Mouse (Mus musculus): Measurements from ENCODE around the gene Rap1b. TPM values are rescaled to one million over a fixed set of nuclear protein-coding genes. Genes with fewer than 3 reads are reported as not detected.

Gene Rap1b
- polyA plus RNA-seq, 1 experiment = 19.2 TPM

DNA sequence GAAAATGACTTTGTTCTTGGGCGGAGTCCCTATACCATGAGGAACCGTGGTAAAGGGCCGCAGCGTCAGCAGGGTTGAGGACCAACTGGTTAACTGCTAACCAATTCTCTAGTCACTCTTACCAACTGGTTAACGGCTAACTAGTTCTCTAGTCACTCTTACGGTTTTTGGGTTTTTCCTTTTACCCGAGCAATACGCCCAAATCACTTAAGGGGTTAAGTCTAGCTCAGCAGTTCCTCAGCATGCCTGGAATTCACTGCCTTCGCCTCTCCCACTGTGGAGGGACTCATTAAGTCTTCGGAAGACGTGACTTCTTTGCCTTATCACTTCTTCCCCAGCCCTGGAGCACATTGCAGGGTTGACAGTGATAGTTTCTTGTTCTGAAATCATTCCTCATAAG, 35.3 kb downstream of the Rap1b start:
- H3K4me3 ChIP-seq (ENCODE audit: low read depth, low read length) = no peak overlapping the region
- 86% methylated on average over 11 of the region's 11 CpGs for WGBS
- H3K36me3 ChIP-seq (ENCODE audit: control insufficient read depth, insufficient read depth, low read length) = peaks cover 19% of the 10 kb centered on the region
- H3K4me1 ChIP-seq (ENCODE audit: control insufficient read depth, insufficient read depth, insufficient read length, low read length) = no peaks in the 10 kb centered on the region
- H3K27ac ChIP-seq (ENCODE audit: insufficient read depth, low read depth, low read length) = no peak overlapping the region
- no peaks in the 10 kb centered on the region for H3K27me3 ChIP-seq (ENCODE audit: control insufficient read depth, insufficient read depth, low read length)
- no peak for TF ChIP-seq CTCF (IDR thresholded peaks at IDR 0.05; ENCODE audit: extremely low read depth, insufficient read length, insufficient replicate concordance, low read depth, low read length)
- no peak for TF ChIP-seq POLR2A (IDR thresholded peaks at IDR 0.05; ENCODE audit: low read depth, low read length)

DNA sequence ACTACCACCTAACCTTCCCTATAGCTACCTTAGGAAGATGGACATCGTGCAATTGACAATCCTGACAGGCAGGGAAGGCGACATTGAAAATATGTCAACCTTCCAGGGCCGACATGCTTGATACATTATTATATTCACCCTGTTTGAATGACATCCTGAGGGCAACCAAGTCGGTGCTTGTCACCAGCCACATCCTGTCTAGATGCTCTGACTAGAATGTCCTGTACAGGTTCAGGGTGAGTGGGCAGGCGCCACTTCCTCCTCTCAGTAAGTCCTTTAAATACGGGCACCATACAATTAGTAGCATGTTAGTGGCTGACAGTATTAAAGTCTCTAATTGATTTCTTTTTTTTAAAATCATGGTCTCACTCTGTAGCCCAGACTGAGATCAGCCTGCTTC, 37.8 kb downstream of the Rap1b start:
- no peaks in the 10 kb centered on the region for H3K27me3 ChIP-seq (ENCODE audit: control insufficient read depth, insufficient read depth, low read length)
- H3K4me1 ChIP-seq (ENCODE audit: control insufficient read depth, insufficient read depth, insufficient read length, low read length) = no peaks in the 10 kb centered on the region
- no peak for TF ChIP-seq POLR2A (IDR thresholded peaks at IDR 0.05; ENCODE audit: low read depth, low read length)
- TF ChIP-seq CTCF (IDR thresholded peaks at IDR 0.05; ENCODE audit: extremely low read depth, insufficient read length, insufficient replicate concordance, low read depth, low read length) = no peak
- WGBS = 80% methylated on average over 6 of the region's 6 CpGs
- no peak overlapping the region for H3K27ac ChIP-seq (ENCODE audit: insufficient read depth, low read depth, low read length)
- H3K4me3 ChIP-seq (ENCODE audit: low read depth, low read length) = no peak overlapping the region
- H3K36me3 ChIP-seq (ENCODE audit: control insufficient read depth, insufficient read depth, low read length) = peaks cover 7% of the 10 kb centered on the region

DNA sequence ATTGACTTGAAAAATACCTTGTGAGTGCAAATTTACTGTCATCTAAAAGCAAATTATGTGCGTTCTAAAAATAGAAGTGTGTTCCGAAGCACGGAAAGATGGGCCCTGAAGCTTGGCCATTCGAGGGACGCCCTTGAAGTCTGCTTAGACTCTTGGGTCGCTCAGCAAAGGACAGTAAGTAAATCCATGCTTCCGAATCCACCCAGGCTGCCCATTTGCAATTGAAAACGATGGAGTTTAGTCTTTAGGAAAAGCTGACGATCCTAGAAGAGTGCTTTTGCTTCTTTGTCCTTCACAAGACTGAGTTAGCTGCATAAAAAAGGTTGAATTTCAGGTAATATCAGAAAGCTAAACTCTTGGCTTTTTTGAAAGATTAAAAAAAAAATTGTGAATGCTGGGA, 39.9 kb downstream of the Rap1b start:
- Histone ChIP-seq H3K36me3 (ENCODE audit: control insufficient read depth, insufficient read depth, low read length) (no peaks in the 10 kb centered on the region), H3K4me1 (ENCODE audit: control insufficient read depth, insufficient read depth, insufficient read length, low read length) (no peaks in the 10 kb centered on the region), H3K27ac (ENCODE audit: insufficient read depth, low read depth, low read length) (no peak overlapping the region), H3K4me3 (ENCODE audit: low read depth, low read length) (no peak overlapping the region), H3K27me3 (ENCODE audit: control insufficient read depth, insufficient read depth, low read length) (no peaks in the 10 kb centered on the region)
- WGBS = 68% methylated on average over 9 of the region's 9 CpGs
- TF ChIP-seq POLR2A (IDR thresholded peaks at IDR 0.05; ENCODE audit: low read depth, low read length) (no peak), CTCF (IDR thresholded peaks at IDR 0.05; ENCODE audit: extremely low read depth, insufficient read length, insufficient replicate concordance, low read depth, low read length) (no peak)

DNA sequence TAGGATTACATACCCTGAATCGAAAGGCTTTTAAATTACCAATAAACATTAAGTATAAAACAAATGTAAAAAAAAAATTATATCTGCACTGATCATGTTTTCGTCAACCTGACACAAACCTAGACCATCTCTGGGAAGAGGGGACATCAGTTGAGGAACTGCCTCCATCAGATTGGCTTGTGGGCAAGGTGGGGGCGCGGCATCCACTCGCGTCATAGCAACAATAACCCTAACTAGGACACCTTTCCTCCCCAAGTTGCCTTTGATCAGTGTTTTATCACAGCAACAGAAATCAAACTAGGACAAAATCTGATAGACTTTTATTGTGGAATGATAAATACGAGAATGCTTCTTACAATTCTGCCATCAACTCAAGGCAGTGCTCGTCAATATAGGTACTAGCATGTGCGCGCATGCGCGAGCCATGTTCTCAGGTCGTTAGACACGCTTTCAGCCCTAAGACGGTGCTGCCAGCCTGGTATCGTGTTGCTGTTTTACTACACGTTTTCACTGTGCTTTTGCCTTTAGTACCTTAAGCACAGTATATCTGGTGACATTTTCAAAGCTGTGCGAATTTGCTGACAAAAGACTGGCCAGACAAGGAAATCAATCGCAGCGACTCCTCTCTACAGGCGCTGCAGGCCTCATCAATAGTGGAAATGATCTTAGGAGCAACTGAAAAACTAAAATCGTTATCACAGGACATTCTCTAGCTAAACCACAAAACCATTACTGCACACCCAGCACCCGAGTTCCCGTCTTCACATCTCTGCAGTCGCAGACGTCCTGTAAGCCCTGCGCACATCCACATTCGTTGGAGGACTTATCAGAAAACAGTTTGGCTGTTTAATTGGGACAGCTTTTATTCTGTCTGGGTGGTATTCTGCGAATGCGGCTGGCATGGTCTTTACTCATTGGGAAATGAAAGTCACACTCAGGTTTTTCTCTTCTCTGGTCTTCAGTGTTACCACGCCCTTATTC, 41.7 kb downstream of the Rap1b start:
- TF ChIP-seq POLR2A (IDR thresholded peaks at IDR 0.05; ENCODE audit: low read depth, low read length) (no peak), CTCF (IDR thresholded peaks at IDR 0.05; ENCODE audit: extremely low read depth, insufficient read length, insufficient replicate concordance, low read depth, low read length) (no peak)
- 79% methylated on average over 31 of the region's 31 CpGs for WGBS
- no peaks in the 10 kb centered on the region for H3K4me1 ChIP-seq (ENCODE audit: control insufficient read depth, insufficient read depth, insufficient read length, low read length)

DNA sequence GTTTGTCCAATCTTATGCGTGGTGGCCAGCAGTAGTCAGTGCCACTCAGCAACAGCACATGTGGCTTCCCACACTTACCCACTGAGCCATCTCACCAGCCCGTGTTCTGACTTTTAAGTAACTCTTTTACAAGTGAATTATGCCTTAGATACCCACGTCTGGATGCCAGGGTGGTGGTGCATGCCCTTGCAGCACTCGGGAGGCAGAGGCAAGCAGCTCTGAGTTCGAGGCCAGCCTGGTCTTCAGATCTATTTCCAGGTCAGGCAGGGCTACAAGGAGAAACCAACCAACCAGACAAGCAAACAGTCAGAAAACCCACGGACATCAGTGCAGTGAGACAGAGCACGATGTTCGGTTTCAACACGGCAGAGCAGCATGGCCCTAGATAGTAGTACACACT, 43.9 kb downstream of the Rap1b start:
- Histone ChIP-seq H3K4me1 (ENCODE audit: control insufficient read depth, insufficient read depth, insufficient read length, low read length) (no peaks in the 10 kb centered on the region), H3K27ac (ENCODE audit: insufficient read depth, low read depth, low read length) (no peak overlapping the region), H3K4me3 (ENCODE audit: low read depth, low read length) (no peak overlapping the region), H3K36me3 (ENCODE audit: control insufficient read depth, insufficient read depth, low read length) (no peaks in the 10 kb centered on the region), H3K27me3 (ENCODE audit: control insufficient read depth, insufficient read depth, low read length) (no peaks in the 10 kb centered on the region)
- TF ChIP-seq CTCF (IDR thresholded peaks at IDR 0.05; ENCODE audit: extremely low read depth, insufficient read length, insufficient replicate concordance, low read depth, low read length) = no peak
- 92% methylated on average over 9 of the region's 9 CpGs for WGBS

More for the DNA sequence above, 41.7 kb downstream of the Rap1b start:
- Histone ChIP-seq H3K4me3 (ENCODE audit: low read depth, low read length) (no peak overlapping the region), H3K27ac (ENCODE audit: insufficient read depth, low read depth, low read length) (no peak overlapping the region), H3K36me3 (ENCODE audit: control insufficient read depth, insufficient read depth, low read length) (no peaks in the 10 kb centered on the region), H3K27me3 (ENCODE audit: control insufficient read depth, insufficient read depth, low read length) (no peaks in the 10 kb centered on the region)

DNA sequence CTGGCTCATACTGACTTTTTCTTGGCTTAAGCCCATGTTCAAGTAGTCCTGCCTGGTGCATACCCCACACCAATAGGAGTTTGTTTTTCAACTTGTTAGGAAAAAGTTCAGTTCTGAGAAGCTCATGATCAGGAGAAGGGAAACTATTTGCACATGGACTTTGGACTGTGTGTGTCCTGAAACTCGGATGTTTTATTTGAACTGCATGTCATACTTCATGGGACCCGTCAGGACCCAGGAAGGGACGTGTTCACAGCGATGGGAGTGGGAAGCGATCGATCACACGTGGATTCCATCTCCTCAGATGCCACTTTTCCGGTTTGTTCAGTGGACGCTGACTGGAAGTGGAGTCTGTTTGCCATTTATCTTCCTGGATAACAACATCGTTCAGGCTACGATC, 46.0 kb downstream of the Rap1b start:
- whole genome bisulfite sequencing = 53% methylated on average over 11 of the region's 11 CpGs
- H3K27me3 ChIP-seq (ENCODE audit: control insufficient read depth, insufficient read depth, low read length) = no peaks in the 10 kb centered on the region
- H3K27ac ChIP-seq (ENCODE audit: insufficient read depth, low read depth, low read length) = no peak overlapping the region
- H3K4me3 ChIP-seq (ENCODE audit: low read depth, low read length) = no peak overlapping the region
- no peak for TF ChIP-seq CTCF (IDR thresholded peaks at IDR 0.05; ENCODE audit: extremely low read depth, insufficient read length, insufficient replicate concordance, low read depth, low read length)
- no peak for TF ChIP-seq POLR2A (IDR thresholded peaks at IDR 0.05; ENCODE audit: low read depth, low read length)
- H3K4me1 ChIP-seq (ENCODE audit: control insufficient read depth, insufficient read depth, insufficient read length, low read length) = no peaks in the 10 kb centered on the region
- no peaks in the 10 kb centered on the region for H3K36me3 ChIP-seq (ENCODE audit: control insufficient read depth, insufficient read depth, low read length)

DNA sequence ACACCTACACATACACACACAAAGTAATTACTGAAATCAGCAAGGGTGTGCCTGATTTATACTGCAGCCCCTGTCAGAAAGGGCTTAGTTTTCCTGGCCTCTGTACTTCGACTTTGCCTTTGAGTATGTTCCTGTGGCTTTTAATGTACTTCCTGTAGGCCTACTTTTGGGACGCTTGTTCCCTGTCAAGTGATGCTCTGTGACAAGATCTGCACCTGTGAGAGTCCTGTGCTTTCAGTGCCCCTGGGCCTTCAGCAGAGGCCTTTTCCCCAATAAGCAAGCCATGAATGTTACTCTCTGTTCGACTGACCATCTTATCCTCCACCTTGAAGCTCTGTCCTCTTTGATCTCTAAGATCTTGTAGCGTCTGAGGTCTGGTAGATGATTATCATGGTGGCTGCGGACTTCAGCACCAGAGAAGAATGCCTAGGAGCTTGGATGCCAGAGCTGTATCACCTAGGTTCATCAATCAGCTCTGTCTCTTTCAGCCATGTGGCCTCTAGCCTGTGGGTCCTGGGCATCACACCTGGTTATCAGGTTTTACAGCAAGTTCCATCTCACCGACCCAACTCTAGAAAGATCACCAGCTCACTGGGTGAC, 47.3 kb downstream of the Rap1b start:
- Histone ChIP-seq H3K4me1 (ENCODE audit: control insufficient read depth, insufficient read depth, insufficient read length, low read length) (peaks cover 2% of the 10 kb centered on the region; the same call in 1 of the 2 replicates), H3K36me3 (ENCODE audit: control insufficient read depth, insufficient read depth, low read length) (no peaks in the 10 kb centered on the region), H3K27me3 (ENCODE audit: control insufficient read depth, insufficient read depth, low read length) (no peaks in the 10 kb centered on the region), H3K4me3 (ENCODE audit: low read depth, low read length) (no peak overlapping the region), H3K27ac (ENCODE audit: insufficient read depth, low read depth, low read length) (no peak overlapping the region)
- 67% methylated on average over 6 of the region's 6 CpGs for WGBS
- no peak for TF ChIP-seq POLR2A (IDR thresholded peaks at IDR 0.05; ENCODE audit: low read depth, low read length)
- no peak for TF ChIP-seq CTCF (IDR thresholded peaks at IDR 0.05; ENCODE audit: extremely low read depth, insufficient read length, insufficient replicate concordance, low read depth, low read length)
